Mouse (Mus musculus) erythroblast, embryonic 14.5 days (primary cell): Measurements from ENCODE around the gene Fosl1. TPM values are rescaled to one million over a fixed set of nuclear protein-coding genes. Genes with fewer than 3 reads are reported as not detected.

Source experiments
- H3K27me3 ChIP-seq: 2 replicates; pipeline ENCODE4 v1.6.1; 2012; ENCODE audit warnings: inconsistent platforms; ENCODE audit not compliant: control insufficient read depth
- H3K36me3 ChIP-seq: 2 replicates; pipeline ENCODE4 v1.6.1; 2012; ENCODE audit warnings: mild to moderate bottlenecking, inconsistent platforms; ENCODE audit not compliant: control insufficient read depth
- H3K4me1 ChIP-seq: 2 replicates; pipeline ENCODE4 v1.6.1; 2012; ENCODE audit warnings: inconsistent platforms; ENCODE audit not compliant: control insufficient read depth
- H3K4me3 ChIP-seq: replicated peaks from 2 replicates; pipeline ENCODE3; 2012; ENCODE audit warnings: moderate library complexity, mild to moderate bottlenecking, inconsistent platforms
- H3K9me3 ChIP-seq: 2 replicates; pipeline ENCODE4 v1.6.1; 2012; ENCODE audit warnings: low read length, inconsistent platforms, mixed read lengths; ENCODE audit not compliant: control insufficient read depth
- GATA1 ChIP-seq: IDR thresholded peaks from 2 replicates; pipeline ENCODE4 v1.6.1; 2012; ENCODE audit warnings: low read length, inconsistent platforms, mixed read lengths
- TAL1 ChIP-seq: IDR thresholded peaks from 3 replicates; pipeline ENCODE4 v1.6.1; 2012; ENCODE audit warnings: low read length, inconsistent platforms, mixed read lengths
- polyA plus RNA-seq: library from polyadenylated mRNA; stranded (reverse); fragments of >175 nt; gene quantifications from 2 replicates; pipeline ENCODE4 v1.2.3, GENCODE M21; 2012

Fosl1 gene
- polyA plus RNA-seq, 1 experiment: 0.12 TPM

- no peak overlapping the region for H3K4me3 ChIP-seq
- TF ChIP-seq TAL1 (no peak), GATA1 (no peak)
- H3K4me1 ChIP-seq: peaks cover 50% of the 10 kb centered on the region
- H3K36me3 ChIP-seq: peaks cover 7% of the 10 kb centered on the region
- no peaks in the 10 kb centered on the region for H3K9me3 ChIP-seq
- peaks cover 20% of the 10 kb centered on the region for H3K27me3 ChIP-seq
These were observed 7.7 kb downstream of the Fosl1 start for GRCm38 (mm10) chr19:5455037-5455436.

GRCm38 (mm10) chr19:5455568-5455967 is 8.2 kb downstream of the Fosl1 start:
- H3K36me3 ChIP-seq: peaks cover 7% of the 10 kb centered on the region
- H3K4me1 ChIP-seq: peaks cover 54% of the 10 kb centered on the region
- TF ChIP-seq TAL1: no peak
- TF ChIP-seq GATA1: no peak
- H3K4me3 ChIP-seq: no peak overlapping the region
- no peaks in the 10 kb centered on the region for H3K9me3 ChIP-seq
- peaks cover 15% of the 10 kb centered on the region for H3K27me3 ChIP-seq

GRCm38 (mm10) chr19:5456241-5456921 is 9.0 kb downstream of the Fosl1 start:
- H3K9me3 ChIP-seq: no peaks in the 10 kb centered on the region
- peaks cover 7% of the 10 kb centered on the region for H3K36me3 ChIP-seq
- peaks cover 62% of the 10 kb centered on the region for H3K4me1 ChIP-seq
- peak overlapping the region; percentile 76 for H3K4me3 ChIP-seq
- peaks cover 10% of the 10 kb centered on the region for H3K27me3 ChIP-seq
- TF ChIP-seq GATA1 (no peak), TAL1 (no peak)

- TF ChIP-seq TAL1: no peak
- no peak for TF ChIP-seq GATA1
- Histone ChIP-seq H3K27me3 (peaks cover 10% of the 10 kb centered on the region), H3K9me3 (no peaks in the 10 kb centered on the region), H3K4me3 (peak overlapping the region; percentile 76), H3K4me1 (peaks cover 65% of the 10 kb centered on the region), H3K36me3 (peaks cover 7% of the 10 kb centered on the region)
These were observed 9.8 kb downstream of the Fosl1 start for GRCm38 (mm10) chr19:5456922-5457745.

GRCm38 (mm10) chr19:5457746-5458442 is 10.5 kb downstream of the Fosl1 start, which contains the start of gene Ccdc85b:
Ccdc85b (minus strand) TSS chr19:5457894.
- Histone ChIP-seq H3K36me3 (peaks cover 14% of the 10 kb centered on the region), H3K9me3 (no peaks in the 10 kb centered on the region), H3K4me1 (peaks cover 68% of the 10 kb centered on the region), H3K4me3 (peak within 1 kb of the TSS; percentile 76), H3K27me3 (peaks cover 10% of the 10 kb centered on the region)
- TF ChIP-seq TAL1 (no peak), GATA1 (no peak)

GRCm38 (mm10) chr19:5459019-5459418 is 11.7 kb downstream of the Fosl1 start:
- Histone ChIP-seq H3K36me3 (peaks cover 25% of the 10 kb centered on the region), H3K4me1 (peaks cover 68% of the 10 kb centered on the region), H3K9me3 (no peaks in the 10 kb centered on the region), H3K27me3 (peaks cover 10% of the 10 kb centered on the region), H3K4me3 (no peak overlapping the region)
- no peak for TF ChIP-seq GATA1
- TF ChIP-seq TAL1: no peak

GRCm38 (mm10) chr19:5459896-5460295 is 12.5 kb downstream of the Fosl1 start:
- peaks cover 10% of the 10 kb centered on the region for H3K27me3 ChIP-seq

GRCm38 (mm10) chr19:5460465-5460911 is 13.1 kb downstream of the Fosl1 start, which contains the start of gene Fibp:
Fibp (plus strand) TSS chr19:5460615.
- peaks cover 61% of the 10 kb centered on the region for H3K4me1 ChIP-seq
- H3K27me3 ChIP-seq: peaks cover 10% of the 10 kb centered on the region
- no peaks in the 10 kb centered on the region for H3K9me3 ChIP-seq
- peaks cover 32% of the 10 kb centered on the region for H3K36me3 ChIP-seq
- TF ChIP-seq GATA1 (no peak), TAL1 (no peak)
- peak within 1 kb of the TSS; percentile 83 for H3K4me3 ChIP-seq

More at GRCm38 (mm10) chr19:5459896-5460295, 12.5 kb downstream of the Fosl1 start:
- H3K4me1 ChIP-seq: peaks cover 66% of the 10 kb centered on the region
- TF ChIP-seq TAL1 (no peak), GATA1 (no peak)
- peak overlapping the region; percentile 83 for H3K4me3 ChIP-seq
- H3K9me3 ChIP-seq: no peaks in the 10 kb centered on the region
- H3K36me3 ChIP-seq: peaks cover 28% of the 10 kb centered on the region
